Mouse (Mus musculus): ENCODE measurements at regions not wholly inside any gene's neighbourhood (a gene's known extent, or its start where the extent isn't known, plus 50 kb on each side); places are given as distances from the start of the nearest gene placed in this dataset.

DNA sequence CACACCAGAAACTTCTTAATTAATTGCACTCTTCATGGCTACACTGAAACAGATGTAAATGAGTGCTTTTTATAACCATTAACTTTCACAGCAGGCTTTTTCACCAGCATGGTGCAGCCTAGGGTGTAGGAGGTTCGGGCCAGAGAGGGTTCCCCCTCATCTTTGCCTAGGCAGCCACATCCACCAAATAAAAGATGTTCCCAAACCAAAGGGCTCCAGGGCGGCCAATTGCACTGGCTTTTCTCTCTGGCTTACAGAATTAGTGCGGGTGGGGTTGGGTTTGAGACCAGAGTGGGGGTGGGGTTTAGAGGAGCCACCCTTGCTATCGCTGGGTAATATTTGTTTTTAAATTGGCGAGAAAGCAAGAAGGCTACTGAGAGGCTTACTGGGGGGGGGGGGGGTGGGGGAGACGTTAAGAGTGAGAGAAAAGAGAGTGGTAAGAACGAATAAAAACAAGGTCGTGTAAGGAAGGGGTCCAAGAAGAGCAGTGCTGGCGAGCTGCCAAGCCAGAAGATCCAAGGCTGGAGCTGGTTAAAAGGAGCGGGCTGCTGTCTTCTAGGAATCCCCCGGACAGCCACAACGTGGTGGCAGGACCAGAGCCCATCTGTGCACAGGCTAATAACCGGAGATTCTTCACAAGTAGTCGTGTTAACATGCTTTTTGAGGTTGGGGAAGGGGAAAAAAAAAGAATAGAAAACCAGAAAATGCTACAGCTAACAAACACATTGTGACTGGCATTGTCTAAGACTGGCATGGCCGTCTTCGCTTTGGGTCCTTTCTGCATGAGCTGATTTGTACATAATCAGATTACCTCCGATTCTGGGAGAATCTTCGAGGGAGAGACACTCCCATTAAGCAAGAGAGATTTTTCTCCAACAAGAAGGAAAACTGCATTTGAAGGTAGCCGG lies 134.0 kb upstream of the Pitx2 start:
- TF ChIP-seq CTCF (IDR thresholded peaks at IDR 0.05) (no peak), EP300 (IDR thresholded peaks at IDR 0.05) (no peak)

All from lung, postnatal 0 days (tissue).